Mouse (Mus musculus) heart, postnatal 0 days (tissue): ENCODE data around the gene B9d2. TPM values are rescaled to one million over a fixed set of nuclear protein-coding genes. Genes with fewer than 3 reads are reported as not detected.

Experiments used
- ATAC-seq: fragments of 200-750 bp; cut with Nextera tagmentation; 2 replicates; pipeline ENCODE4 v1.8.0; 2017; ENCODE audit warnings: low read depth, moderate number of reproducible peaks, moderate library complexity; ENCODE audit not compliant: insufficient read depth
- DNase-seq: peaks from one replicate; pipeline ENCODE4 v3.0.0-alpha.2; 2016; ENCODE audit warnings: low spot score
- H3K27ac ChIP-seq: fragments of 300-500 bp; sonication (generic); 2 replicates; pipeline ENCODE4 v1.5.1; 2014; ENCODE audit warnings: low read depth, mild to moderate bottlenecking
- H3K27me3 ChIP-seq: fragments of 300-500 bp; sonication (generic); 2 replicates; pipeline ENCODE4 v1.6.1; 2014; ENCODE audit warnings: low read length, mixed read lengths; ENCODE audit not compliant: control insufficient read depth, insufficient read depth
- H3K36me3 ChIP-seq: fragments of 300-500 bp; sonication (generic); replicated peaks from 2 replicates; pipeline ENCODE4 v1.6.1; 2014; ENCODE audit warnings: low read length, mixed read lengths; ENCODE audit not compliant: control insufficient read depth, insufficient read depth
- H3K4me1 ChIP-seq: fragments of 300-500 bp; sonication (generic); 2 replicates; pipeline ENCODE4 v1.6.1; 2014; ENCODE audit warnings: antibody characterized with exemption; ENCODE audit not compliant: control insufficient read depth, insufficient read depth
- H3K4me2 ChIP-seq: fragments of 300-500 bp; sonication (generic); 2 replicates; pipeline ENCODE4 v1.6.1; 2014; ENCODE audit warnings: low read depth, mild to moderate bottlenecking, low read length, moderate library complexity
- H3K4me3 ChIP-seq: fragments of 300-500 bp; sonication (generic); 2 replicates; pipeline ENCODE4 v1.5.1; 2014; ENCODE audit warnings: low read depth, low read length
- H3K9ac ChIP-seq: fragments of 300-500 bp; sonication (generic); replicated peaks from 2 replicates; pipeline ENCODE4 v1.6.1; 2014; ENCODE audit warnings: low read depth, low read length, mixed read lengths
- H3K9me3 ChIP-seq: fragments of 300-500 bp; sonication (generic); replicated peaks from 2 replicates; pipeline ENCODE4 v1.6.1; 2016; ENCODE audit warnings: low read length; ENCODE audit not compliant: control insufficient read depth
- CTCF ChIP-seq: IDR thresholded peaks from 2 replicates; pipeline ENCODE4 v1.5.1; 2016; ENCODE audit warnings: antibody characterized with exemption, control low read depth, low read depth
- EP300 ChIP-seq: IDR thresholded peaks from 2 replicates; pipeline ENCODE4 v1.6.1; 2016; ENCODE audit warnings: antibody characterized with exemption, low read depth
- WGBS: fragments of 180-500 bp; shearing (Covaris S2); extraction: QIAGEN DNeasy Blood & Tissue Kit; methylation state at CpG from one replicate; pipeline ENCODE4 v1.1.7; 2014; 5-methylcytosine and 5-hydroxymethylcytosine counted together
- polyA plus RNA-seq: library from polyadenylated mRNA; unstranded; fragments of >200 nt; fragmentation: Nextera tagmentation; extraction: Ambion mirVana; gene quantifications from 2 replicates; pipeline ENCODE4 v1.2.1, GENCODE M21; 2015
- total RNA-seq: library from RNA; depleted of rRNA; stranded (reverse); fragments of >200 nt; gene quantifications from 2 replicates; pipeline ENCODE4 v1.2.3, GENCODE M21; 2014; ENCODE audit warnings: low replicate concordance

Gene B9d2
- total and polyA plus RNA-seq, 2 experiments from 2014 or later, result 5.0 to 26.5 TPM

DNA sequence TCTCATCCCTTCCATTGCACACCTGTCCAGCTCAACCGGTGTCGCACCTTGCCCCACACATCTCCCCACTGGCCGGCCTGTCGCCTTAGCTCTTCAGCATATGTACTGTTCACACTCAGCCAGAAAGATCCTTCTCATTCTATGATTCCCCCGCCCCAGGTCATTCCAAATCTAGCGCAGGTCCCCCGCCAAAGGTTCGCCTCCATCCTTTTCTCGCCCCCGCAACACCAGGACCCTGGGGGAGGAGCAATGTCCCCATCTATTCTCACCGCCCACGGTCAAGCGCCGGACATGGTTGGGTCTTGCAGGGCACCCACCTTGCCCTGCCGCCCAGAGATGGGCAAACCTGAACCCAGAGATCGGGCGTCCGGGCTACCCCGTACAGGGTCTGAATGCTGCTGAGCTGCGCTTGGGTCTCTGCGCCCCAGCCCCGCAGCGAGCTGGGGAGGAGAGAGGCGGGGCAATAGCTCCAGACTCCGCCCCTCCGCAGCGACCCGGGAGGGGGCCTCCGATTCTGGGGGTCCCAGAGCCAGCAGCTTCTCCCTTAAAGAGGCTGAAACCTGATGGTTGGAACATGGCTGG, 5.8 kb upstream of the B9d2 start, which contains the start of gene Tmem91:
Gene Tmem91, minus strand, starts transcription at position 448 of the 582 bp plus-strand sequence.
- Histone ChIP-seq H3K27me3 (peaks cover 26% of the 10 kb centered on the region), H3K27ac (no peak within 1 kb of the TSS), H3K4me3 (peak within 1 kb of the TSS; percentile 29), H3K4me2 (peak within 1 kb of the TSS; percentile 55), H3K36me3 (no peaks in the 10 kb centered on the region), H3K9ac (peak within 1 kb of the TSS; percentile 21; the same call in 1 of the 2 replicates), H3K9me3 (no peaks in the 10 kb centered on the region), H3K4me1 (peaks cover 15% of the 10 kb centered on the region; the same call in 1 of the 2 replicates)
- DNase-seq, result no peak
- TF ChIP-seq EP300 (no peak), CTCF (no peak)
- 3% methylated on average over 29 of the region's 29 CpGs for WGBS
- ATAC-seq, result no peak

DNA sequence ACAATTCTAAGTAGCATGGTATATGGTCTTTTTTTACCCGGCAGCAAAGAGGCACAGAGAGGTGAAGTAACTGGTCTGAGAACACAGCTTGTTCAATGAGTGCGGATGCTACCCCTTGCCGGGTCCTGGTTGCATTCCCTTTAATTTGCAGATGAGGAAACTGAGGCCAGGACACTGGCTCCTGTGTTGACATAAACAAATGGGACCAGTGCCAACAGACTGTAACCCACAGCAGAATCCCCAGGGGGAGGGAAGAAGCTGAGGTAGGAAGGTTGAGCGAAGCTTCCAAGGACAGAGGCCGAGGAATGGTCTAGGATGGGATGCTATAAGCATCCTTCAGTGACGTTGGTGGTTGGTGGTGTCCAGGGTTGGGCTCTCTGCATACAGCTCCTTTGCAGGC, 5.2 kb upstream of the B9d2 start:
- WGBS, result 51% methylated on average over 6 of the region's 6 CpGs
- peak overlapping the region; percentile 55; the same call in 1 of the 2 replicates for H3K4me2 ChIP-seq
- no peak overlapping the region for H3K9ac ChIP-seq
- H3K4me1 ChIP-seq, result peaks cover 15% of the 10 kb centered on the region; the same call in 1 of the 2 replicates
- H3K4me3 ChIP-seq, result peak overlapping the region; percentile 29; the same call in 1 of the 2 replicates
- no peak overlapping the region for H3K27ac ChIP-seq
- DNase-seq (no peak), ATAC-seq (no peak)
- H3K9me3 ChIP-seq, result no peaks in the 10 kb centered on the region
- no peaks in the 10 kb centered on the region for H3K36me3 ChIP-seq
- H3K27me3 ChIP-seq, result peaks cover 26% of the 10 kb centered on the region
- TF ChIP-seq EP300 (no peak), CTCF (no peak)

DNA sequence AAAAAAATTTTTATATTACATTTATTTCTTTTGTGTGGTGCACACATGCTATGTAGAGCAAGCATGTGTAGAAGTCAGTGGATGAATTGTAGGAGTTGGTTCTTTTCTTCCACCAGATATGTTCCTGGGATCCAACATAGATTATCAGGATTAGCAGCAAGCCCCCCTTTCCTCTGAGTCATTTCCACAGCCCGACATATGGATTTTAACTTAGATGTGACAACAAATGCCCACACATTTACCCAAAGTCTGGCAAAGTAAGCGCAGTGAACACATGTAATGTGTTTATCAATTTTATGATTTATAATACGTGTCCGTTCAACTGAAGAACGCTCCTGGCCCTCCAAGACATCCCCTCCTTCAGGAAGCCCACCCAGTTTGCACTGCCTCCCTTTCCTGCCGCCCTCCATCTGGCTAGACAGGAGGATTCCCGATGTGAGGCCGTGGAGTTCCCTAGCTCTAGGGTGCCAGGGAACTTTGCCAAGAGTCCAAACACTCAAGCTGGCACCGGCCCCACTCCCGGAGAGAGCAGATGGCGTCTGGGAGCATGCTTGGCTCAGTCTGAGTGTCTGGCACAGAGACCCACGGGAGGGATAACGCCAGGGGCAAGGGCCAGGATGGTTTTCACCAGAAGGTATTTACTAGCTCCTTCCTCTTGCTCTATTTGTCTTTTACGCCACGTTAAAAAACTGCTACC, 4.3 kb upstream of the B9d2 start:
- Histone ChIP-seq H3K4me1 (peaks cover 17% of the 10 kb centered on the region), H3K9ac (no peak overlapping the region), H3K4me3 (no peak overlapping the region), H3K4me2 (no peak overlapping the region), H3K36me3 (no peaks in the 10 kb centered on the region), H3K27me3 (peaks cover 26% of the 10 kb centered on the region), H3K27ac (0 out of 2 replicates have a peak overlapping the region, but pooled peaks have one; percentile 35), H3K9me3 (no peaks in the 10 kb centered on the region)
- ATAC-seq (peak; percentile 33), DNase-seq (peak; percentile 69)
- WGBS, result 23% methylated on average over 15 of the region's 15 CpGs
- TF ChIP-seq EP300 (no peak), CTCF (no peak)

DNA sequence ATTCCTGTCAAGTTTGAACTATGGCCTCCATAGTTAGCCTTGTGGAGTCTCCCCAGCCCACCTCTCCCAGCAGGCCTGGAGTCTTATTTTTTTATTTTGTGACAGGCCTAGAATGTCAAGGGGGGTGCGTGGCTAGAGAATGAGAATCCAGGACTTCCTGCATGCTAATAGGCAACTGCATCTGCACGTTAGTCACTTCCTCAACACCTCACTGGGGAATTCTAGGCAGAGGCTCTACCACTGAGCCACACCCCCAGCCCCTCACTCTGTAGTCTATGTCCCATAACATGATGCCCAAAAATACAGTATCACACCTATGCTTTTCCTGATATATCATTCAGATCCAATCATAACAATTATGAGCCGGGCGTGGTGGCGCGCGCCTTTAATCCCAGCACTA, 3.6 kb upstream of the B9d2 start:
- Histone ChIP-seq H3K4me1 (peaks cover 20% of the 10 kb centered on the region), H3K36me3 (no peaks in the 10 kb centered on the region), H3K27me3 (peaks cover 26% of the 10 kb centered on the region), H3K27ac (no peak overlapping the region), H3K4me3 (no peak overlapping the region), H3K9me3 (no peaks in the 10 kb centered on the region), H3K4me2 (no peak overlapping the region), H3K9ac (no peak overlapping the region)
- no peak for DNase-seq
- TF ChIP-seq EP300 (no peak), CTCF (no peak)
- ATAC-seq, result no peak
- 86% methylated on average over 7 of the region's 7 CpGs for WGBS

DNA sequence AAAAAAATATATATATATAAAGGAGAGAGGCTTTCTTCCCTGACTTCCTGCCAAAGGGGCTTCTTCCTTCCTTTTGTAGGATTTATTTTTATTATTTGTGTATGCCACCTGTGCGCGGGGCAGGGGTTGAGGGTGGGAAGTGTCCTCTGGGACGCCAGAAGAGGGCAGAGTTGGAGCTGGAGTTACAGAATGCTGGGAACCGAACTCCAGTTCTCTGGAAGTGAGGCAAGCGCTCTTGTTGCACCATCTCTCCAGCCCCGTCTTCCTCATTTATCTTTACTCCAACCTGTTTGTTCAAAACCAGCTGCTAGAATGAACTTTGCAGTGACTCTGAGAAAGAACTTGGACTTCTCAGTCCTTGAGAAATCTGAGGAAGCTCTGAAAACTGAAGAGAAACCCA, 609 bp upstream of the B9d2 start:
- no peaks in the 10 kb centered on the region for H3K36me3 ChIP-seq
- H3K27ac ChIP-seq, result peak overlapping the region; percentile 87
- no peak overlapping the region for H3K9ac ChIP-seq
- H3K9me3 ChIP-seq, result no peaks in the 10 kb centered on the region
- WGBS, result 5% methylated on average over 6 of the region's 6 CpGs
- H3K4me3 ChIP-seq, result peak overlapping the region; percentile 64
- no peak for TF ChIP-seq EP300
- TF ChIP-seq CTCF, result no peak; the same call in 1 of the 2 replicates
- ATAC-seq (no peak), DNase-seq (no peak)
- peaks cover 9% of the 10 kb centered on the region for H3K27me3 ChIP-seq
- peak overlapping the region; percentile 65 for H3K4me2 ChIP-seq
- H3K4me1 ChIP-seq, result peaks cover 17% of the 10 kb centered on the region
